Mouse (Mus musculus) lung, postnatal 0 days (tissue): ENCODE results near the gene Nr5a2. TPM values are rescaled to one million over a fixed set of nuclear protein-coding genes. Genes with fewer than 3 reads are reported as not detected.

Source experiments
- ATAC-seq: fragments of 200-750 bp; cut with Nextera tagmentation; 2 replicates; pipeline ENCODE4 v1.8.0; 2017; ENCODE audit warnings: moderate library complexity
- DNase-seq: peaks from one replicate; pipeline ENCODE4 v3.0.0-alpha.2; 2016; ENCODE audit warnings: low spot score
- H3K27ac ChIP-seq: fragments of 300-500 bp; sonication (generic); 2 replicates; pipeline ENCODE4 v1.5.1; 2014; ENCODE audit warnings: antibody characterized with exemption, mild to moderate bottlenecking, low read length, mixed read lengths
- H3K27me3 ChIP-seq: fragments of 300-500 bp; sonication (generic); replicated peaks from 2 replicates; pipeline ENCODE4 v1.6.1; 2014; ENCODE audit warnings: low read length, mixed read lengths; ENCODE audit not compliant: insufficient read depth
- H3K36me3 ChIP-seq: fragments of 300-500 bp; sonication (generic); 2 replicates; pipeline ENCODE4 v1.6.1; 2014; ENCODE audit warnings: low read length, mixed read lengths; ENCODE audit not compliant: insufficient read depth
- H3K4me1 ChIP-seq: fragments of 300-500 bp; sonication (generic); 2 replicates; pipeline ENCODE4 v1.6.1; 2014; ENCODE audit warnings: antibody characterized with exemption, low read depth, low read length, mixed read lengths; ENCODE audit not compliant: insufficient read depth
- H3K4me2 ChIP-seq: fragments of 300-500 bp; sonication (generic); replicated peaks from 2 replicates; pipeline ENCODE4 v1.6.1; 2014; ENCODE audit warnings: low read depth, mild to moderate bottlenecking, low read length, moderate library complexity, mixed read lengths
- H3K4me3 ChIP-seq: fragments of 300-500 bp; sonication (generic); 2 replicates; pipeline ENCODE4 v1.5.1; 2014; ENCODE audit warnings: low read depth, low read length
- H3K9ac ChIP-seq: fragments of 300-500 bp; sonication (generic); replicated peaks from 2 replicates; pipeline ENCODE4 v1.6.1; 2014; ENCODE audit warnings: low read depth, mild to moderate bottlenecking
- H3K9me3 ChIP-seq: fragments of 300-500 bp; sonication (generic); 2 replicates; pipeline ENCODE4 v1.6.1; 2016; ENCODE audit warnings: low read length, mixed read lengths
- CTCF ChIP-seq: IDR thresholded peaks from 2 replicates; pipeline ENCODE4 v1.5.1; 2016; ENCODE audit warnings: antibody characterized with exemption, mild to moderate bottlenecking
- EP300 ChIP-seq: IDR thresholded peaks from 2 replicates; pipeline ENCODE4 v1.6.1; 2016; ENCODE audit warnings: antibody characterized with exemption, mild to moderate bottlenecking, control low read depth
- WGBS: fragments of 180-500 bp; shearing (Covaris S2); extraction: QIAGEN DNeasy Blood & Tissue Kit; methylation state at CpG from one replicate; pipeline ENCODE4 v1.1.7; 2014; 5-methylcytosine and 5-hydroxymethylcytosine counted together
- polyA plus RNA-seq: library from polyadenylated mRNA; unstranded; fragments of >200 nt; fragmentation: Nextera tagmentation; extraction: Ambion mirVana; gene quantifications from 2 replicates; pipeline ENCODE4 v1.2.1, GENCODE M21; 2015

Gene Nr5a2
- polyA plus RNA-seq, 1 experiment from 2014 or later, result 0.54 TPM

- H3K9me3 ChIP-seq, result no peaks in the 10 kb centered on the region
- no peak overlapping the region for H3K4me3 ChIP-seq
- H3K4me1 ChIP-seq, result peaks cover 3% of the 10 kb centered on the region; the same call in 1 of the 2 replicates
- H3K4me2 ChIP-seq, result no peak overlapping the region
- no peak overlapping the region for H3K27ac ChIP-seq
- peaks cover 4% of the 10 kb centered on the region; the same call in 1 of the 2 replicates for H3K27me3 ChIP-seq
- no peak overlapping the region for H3K9ac ChIP-seq
- no peaks in the 10 kb centered on the region for H3K36me3 ChIP-seq
- DNase-seq (no peak), ATAC-seq (no peak)
- TF ChIP-seq CTCF (no peak), EP300 (no peak)
- 3% methylated on average over 11 of the region's 13 CpGs for WGBS
These were observed 2.1 kb downstream of the Nr5a2 start for GRCm38 (mm10) chr1:136958185-136958584.

GRCm38 (mm10) chr1:136957696-136958095 lies 2.6 kb downstream of the Nr5a2 start:
- Histone ChIP-seq H3K4me2 (no peak overlapping the region), H3K9ac (no peak overlapping the region), H3K27me3 (peaks cover 9% of the 10 kb centered on the region; the same call in 1 of the 2 replicates), H3K4me1 (peaks cover 7% of the 10 kb centered on the region), H3K36me3 (no peaks in the 10 kb centered on the region), H3K27ac (no peak overlapping the region), H3K9me3 (no peaks in the 10 kb centered on the region), H3K4me3 (no peak overlapping the region)
- no peak for ATAC-seq
- 30% methylated on average over 8 of the region's 8 CpGs for WGBS
- no peak for DNase-seq
- TF ChIP-seq CTCF (no peak), EP300 (no peak)

GRCm38 (mm10) chr1:136954108-136954494 lies 6.1 kb downstream of the Nr5a2 start:
- Histone ChIP-seq H3K27me3 (peaks cover 37% of the 10 kb centered on the region), H3K4me1 (peaks cover 12% of the 10 kb centered on the region), H3K4me3 (no peak overlapping the region), H3K36me3 (no peaks in the 10 kb centered on the region), H3K9ac (no peak overlapping the region), H3K9me3 (no peaks in the 10 kb centered on the region), H3K4me2 (no peak overlapping the region), H3K27ac (no peak overlapping the region)
- no peak for ATAC-seq
- 38% methylated on average over 3 of the region's 3 CpGs for WGBS
- TF ChIP-seq EP300, result no peak
- TF ChIP-seq CTCF, result no peak
- no peak for DNase-seq

- H3K9me3 ChIP-seq, result no peaks in the 10 kb centered on the region
- no peak overlapping the region for H3K27ac ChIP-seq
- no peak overlapping the region; the same call in 1 of the 2 replicates for H3K4me2 ChIP-seq
- DNase-seq (no peak), ATAC-seq (no peak)
- H3K27me3 ChIP-seq, result peaks cover 40% of the 10 kb centered on the region
- H3K36me3 ChIP-seq, result no peaks in the 10 kb centered on the region
- H3K9ac ChIP-seq, result no peak overlapping the region
- WGBS, result 8% methylated on average over 15 of the region's 15 CpGs
- no peak for TF ChIP-seq CTCF
- no peak for TF ChIP-seq EP300
- peaks cover 14% of the 10 kb centered on the region for H3K4me1 ChIP-seq
- H3K4me3 ChIP-seq, result no peak overlapping the region
These were observed 6.7 kb downstream of the Nr5a2 start for GRCm38 (mm10) chr1:136953444-136954107.

GRCm38 (mm10) chr1:136952609-136953311 lies 7.5 kb downstream of the Nr5a2 start:
- 2% methylated on average over 33 of the region's 39 CpGs for WGBS
- no peaks in the 10 kb centered on the region for H3K9me3 ChIP-seq
- H3K9ac ChIP-seq, result no peak overlapping the region
- H3K36me3 ChIP-seq, result no peaks in the 10 kb centered on the region
- ATAC-seq (no peak), DNase-seq (no peak)
- H3K4me3 ChIP-seq, result peak overlapping the region; percentile 26
- peaks cover 16% of the 10 kb centered on the region for H3K4me1 ChIP-seq
- TF ChIP-seq EP300 (no peak), CTCF (no peak)
- no peak overlapping the region for H3K27ac ChIP-seq
- peaks cover 47% of the 10 kb centered on the region for H3K27me3 ChIP-seq
- peak overlapping the region; percentile 57 for H3K4me2 ChIP-seq

- H3K4me1 ChIP-seq, result peaks cover 16% of the 10 kb centered on the region
- no peaks in the 10 kb centered on the region for H3K9me3 ChIP-seq
- H3K4me2 ChIP-seq, result peak overlapping the region; percentile 57
- no peak for ATAC-seq
- H3K9ac ChIP-seq, result no peak overlapping the region
- DNase-seq, result no peak
- no peak overlapping the region for H3K27ac ChIP-seq
- peaks cover 55% of the 10 kb centered on the region for H3K27me3 ChIP-seq
- peak overlapping the region; percentile 26 for H3K4me3 ChIP-seq
- TF ChIP-seq EP300, result no peak
- TF ChIP-seq CTCF, result no peak
- WGBS, result 7% methylated on average over 16 of the region's 21 CpGs
- no peaks in the 10 kb centered on the region for H3K36me3 ChIP-seq
These were observed 8.2 kb downstream of the Nr5a2 start for GRCm38 (mm10) chr1:136951946-136952531.
